Mouse (Mus musculus): ENCODE measurements at regions not wholly inside any gene's neighbourhood (a gene's known extent, or its start where the extent isn't known, plus 50 kb on each side); places are given as distances from the start of the nearest gene placed in this dataset.
A peak's percentile ranks its signal among the peaks of the same experiment; 100 is the strongest.

DNA sequence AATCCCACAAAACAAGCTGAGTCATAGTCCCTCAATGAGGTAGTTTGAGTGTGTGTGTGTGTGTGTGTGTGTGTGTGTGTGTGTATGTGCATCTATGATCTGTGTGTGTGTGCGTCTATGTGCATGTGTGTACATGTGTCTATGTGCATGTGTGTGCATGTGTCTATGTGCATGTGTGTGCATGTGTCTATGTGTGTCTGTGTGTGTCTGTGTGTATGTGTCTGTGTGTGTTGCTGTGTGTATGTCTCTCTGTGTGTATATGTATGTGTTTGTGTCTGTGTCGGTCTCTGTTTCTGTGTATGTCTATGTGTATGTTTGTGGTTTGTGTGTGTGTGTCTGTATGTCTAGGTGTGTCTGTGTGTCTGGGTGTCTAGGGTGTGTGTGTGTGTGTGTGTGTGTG lies 309.1 kb upstream of the Brinp3 start:
- no peak for DNase-seq (ENCODE audit: low read depth)

DNA sequence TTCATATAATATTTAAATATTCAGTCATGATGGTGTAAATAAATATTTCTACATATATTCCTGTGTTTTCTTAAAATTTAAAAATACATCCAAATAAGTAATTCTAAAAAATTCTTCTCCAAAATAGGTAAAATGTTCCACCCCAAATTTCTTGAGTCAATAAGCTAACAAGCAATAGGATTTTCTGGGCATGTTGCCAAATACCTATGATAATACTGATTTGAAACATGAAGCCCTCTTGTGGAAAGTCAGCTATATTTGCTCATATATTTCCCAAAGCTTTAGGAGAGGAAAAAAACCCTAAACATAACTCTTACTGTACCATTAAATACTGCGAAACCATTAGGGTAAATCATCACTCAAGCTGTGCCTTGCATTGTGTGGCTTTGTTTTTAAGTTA lies 282.9 kb upstream of the Brinp3 start:
- no peak for DNase-seq (ENCODE audit: low read depth)

- no peak for DNase-seq (ENCODE audit: low read depth)
Observed at GRCm38 (mm10) chr1:146231487-146232466, 262.8 kb upstream of the Brinp3 start.

DNA sequence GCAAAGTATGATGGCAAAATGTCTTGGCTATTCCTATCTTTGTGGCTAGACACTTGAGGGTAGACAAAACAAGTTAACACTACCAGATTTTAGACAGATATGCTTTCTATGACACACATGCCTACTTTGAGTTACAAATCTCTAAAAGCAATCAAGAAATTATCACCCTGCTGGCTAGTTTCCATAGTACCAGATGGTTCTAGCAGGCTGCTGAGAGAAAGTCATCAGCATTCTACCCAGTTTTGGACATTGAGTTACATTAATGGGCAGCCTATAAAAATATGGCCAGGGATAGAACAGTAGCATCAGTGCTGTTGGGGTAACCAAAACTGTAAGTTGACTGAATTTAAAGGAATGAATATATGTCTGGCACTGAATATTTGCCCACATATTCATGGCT lies 234.2 kb upstream of the Brinp3 start:
- no peak for DNase-seq (ENCODE audit: low read depth)

DNA sequence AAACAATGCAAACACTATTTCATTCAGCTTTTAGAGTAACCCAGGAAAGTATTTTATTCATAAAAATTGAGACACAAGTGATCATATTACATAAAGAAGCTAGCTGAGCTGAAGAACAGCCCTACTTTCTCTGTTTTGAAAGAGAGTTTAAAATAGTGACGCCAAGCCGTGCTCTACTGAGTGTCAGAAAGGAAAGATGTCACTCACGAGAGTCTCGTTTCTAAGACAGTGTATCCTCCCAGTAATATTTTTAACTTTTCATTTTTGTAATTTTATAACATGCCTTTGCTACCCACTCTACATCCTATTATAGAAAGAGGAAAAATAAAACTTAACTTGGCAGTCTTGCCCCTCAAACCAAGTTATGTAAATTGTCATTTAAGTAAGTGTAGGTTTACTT lies 195.5 kb upstream of the Brinp3 start:
- no peak for DNase-seq (ENCODE audit: low read depth)

GRCm38 (mm10) chr1:146312547-146312946 lies 182.0 kb upstream of the Brinp3 start:
- DNase-seq (ENCODE audit: low read depth), result no peak

GRCm38 (mm10) chr1:146316172-146317158 lies 178.1 kb upstream of the Brinp3 start:
- DNase-seq (ENCODE audit: low read depth), result peak; percentile 88

DNA sequence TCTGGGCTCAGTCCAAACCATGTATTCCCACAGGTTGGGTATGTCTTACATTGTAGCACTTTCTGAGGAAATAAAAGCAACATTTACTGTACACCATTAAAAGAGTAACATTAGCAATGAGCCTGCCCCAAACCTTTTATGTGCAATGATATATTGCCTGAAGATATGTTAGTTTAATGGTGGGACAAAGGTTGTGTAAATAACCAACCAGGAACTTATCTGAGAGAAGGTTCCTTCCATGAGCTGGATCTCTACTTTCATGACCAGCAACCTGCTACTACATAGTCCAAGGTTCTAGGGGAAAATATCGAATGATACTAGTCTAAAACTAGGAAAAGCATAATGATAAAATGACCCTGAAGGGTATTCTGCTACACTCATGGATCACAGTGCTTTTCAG lies 172.5 kb upstream of the Brinp3 start:
- DNase-seq (ENCODE audit: low read depth), result no peak

DNA sequence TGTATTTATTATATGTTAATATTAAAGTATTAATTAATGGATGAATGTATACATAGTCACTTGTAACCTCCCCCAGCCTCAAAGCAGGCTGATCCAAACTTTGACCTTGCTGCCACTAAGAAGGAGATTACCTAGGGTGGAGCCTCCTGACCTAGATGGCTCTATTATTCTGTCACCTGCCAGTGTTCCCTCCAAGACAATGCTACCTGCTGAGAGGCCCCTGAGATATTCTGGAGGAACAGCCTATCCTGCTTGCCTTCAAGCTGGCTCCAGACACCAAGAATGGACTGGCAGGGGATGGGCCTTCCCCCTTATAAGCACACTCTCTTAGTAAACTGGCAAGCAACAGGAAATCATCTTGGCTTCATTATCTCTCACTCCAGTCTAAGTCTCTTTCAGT lies 171.7 kb upstream of the Brinp3 start:
- DNase-seq (ENCODE audit: low read depth), result no peak

DNA sequence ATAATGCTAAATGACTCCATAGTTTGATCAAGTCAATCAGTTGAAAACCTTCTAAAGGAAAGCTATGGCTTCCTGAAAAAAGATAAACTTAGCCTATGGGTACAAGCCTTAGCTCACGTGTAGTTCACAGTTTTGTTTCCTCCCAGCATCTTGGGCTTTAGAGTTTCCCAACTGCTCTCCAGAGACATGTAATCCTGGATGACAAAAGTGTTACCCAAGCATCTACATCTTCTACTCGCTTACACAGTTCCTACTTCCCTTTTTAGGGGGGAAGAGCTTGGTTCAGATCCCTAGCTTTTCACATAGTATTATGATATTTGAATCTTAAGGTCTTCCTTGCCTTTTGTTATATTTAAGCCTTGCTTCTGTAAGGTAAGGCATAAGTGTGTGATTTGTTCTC lies 157.5 kb upstream of the Brinp3 start:
- no peak for DNase-seq (ENCODE audit: low read depth)

DNA sequence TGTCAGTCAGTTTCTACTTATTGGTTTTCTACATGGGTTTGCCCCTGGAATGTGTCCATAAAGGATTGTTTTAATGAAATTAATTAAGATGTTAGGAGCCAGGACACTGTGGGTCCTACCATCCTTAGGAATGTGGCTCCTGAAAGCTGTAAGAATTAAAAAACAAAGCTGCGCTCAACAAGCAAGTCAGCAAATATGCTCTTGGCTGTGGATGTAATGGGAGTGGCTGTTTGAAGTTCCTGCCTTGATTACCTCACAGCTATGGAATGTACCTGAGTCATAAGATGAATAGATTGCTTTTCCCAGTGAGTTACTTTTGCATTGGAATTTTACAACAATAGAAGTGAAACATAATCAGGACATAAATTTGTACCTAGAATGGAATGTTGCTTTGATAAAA lies 137.6 kb upstream of the Brinp3 start:
- DNase-seq (ENCODE audit: low read depth), result no peak

GRCm38 (mm10) chr1:146358301-146358700 lies 136.3 kb upstream of the Brinp3 start:
- no peak for DNase-seq (ENCODE audit: low read depth)

DNA sequence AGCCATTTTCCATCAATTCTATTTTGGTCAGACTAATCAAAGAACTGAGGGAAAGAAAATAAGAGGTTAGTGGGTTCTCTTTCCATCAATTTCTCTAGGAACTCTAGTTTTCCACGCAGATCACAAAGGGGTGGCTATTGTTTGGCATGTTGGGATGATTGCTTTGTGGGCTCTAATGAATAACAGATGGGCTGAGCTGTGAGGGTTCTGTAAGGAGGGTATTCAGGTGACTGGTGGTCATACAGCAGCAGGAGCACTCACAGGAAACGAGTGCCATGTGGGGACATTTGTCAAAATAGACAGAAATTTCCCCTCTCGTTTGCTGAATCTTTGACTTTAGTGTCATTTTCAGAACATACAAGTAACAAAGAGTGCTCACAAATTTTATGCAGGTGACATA lies 134.9 kb upstream of the Brinp3 start:
- no peak for DNase-seq (ENCODE audit: low read depth)

GRCm38 (mm10) chr1:146360124-146360523 lies 134.4 kb upstream of the Brinp3 start:
- DNase-seq (ENCODE audit: low read depth), result no peak

- DNase-seq (ENCODE audit: low read depth), result no peak
Observed at GRCm38 (mm10) chr1:146363777-146364176, 130.8 kb upstream of the Brinp3 start.
